Mouse (Mus musculus): ENCODE measurements around the gene Cdc34.
A peak's percentile ranks its signal among the peaks of the same experiment; 100 is the strongest.

Gene Cdc34

GRCm38 (mm10) chr10:79670071-79670888 lies 11.7 kb upstream of the Cdc34 start:
- DNase-seq (ENCODE audit: low spot score in 2 of 2), result no peak

- no peak for DNase-seq (ENCODE audit: low spot score in 2 of 2)
Measured at GRCm38 (mm10) chr10:79671396-79672087, 10.5 kb upstream of the Cdc34 start.

- DNase-seq (ENCODE audit: low spot score in 2 of 2), result no peak
Measured at GRCm38 (mm10) chr10:79672088-79672455, 9.9 kb upstream of the Cdc34 start.

- no peak for DNase-seq (ENCODE audit: low spot score in 2 of 2)
Measured at GRCm38 (mm10) chr10:79673054-79673453, 8.9 kb upstream of the Cdc34 start.

- DNase-seq (ENCODE audit: low spot score in 2 of 2), result no peak
Measured at GRCm38 (mm10) chr10:79675346-79676035, 6.5 kb upstream of the Cdc34 start.

- peak in 1 of 2 experiments; percentile 72 for DNase-seq (ENCODE audit: low spot score in 2 of 2)
Measured at GRCm38 (mm10) chr10:79680606-79681495, 1.1 kb upstream of the Cdc34 start.

- peak; percentile 49 to 75 for DNase-seq (ENCODE audit: low spot score in 2 of 2)
Measured at GRCm38 (mm10) chr10:79682551-79682915, 538 bp downstream of the Cdc34 start.

- DNase-seq (ENCODE audit: low spot score in 2 of 2), result peak; percentile 70 to 86
Measured at GRCm38 (mm10) chr10:79682916-79683582, 1.1 kb downstream of the Cdc34 start.

- no peak for DNase-seq (ENCODE audit: low spot score in 2 of 2)
Measured at GRCm38 (mm10) chr10:79683726-79684640, 2.0 kb downstream of the Cdc34 start.

- DNase-seq (ENCODE audit: low spot score in 2 of 2), result peak in 1 of 2 experiments; percentile 61
Measured at GRCm38 (mm10) chr10:79684770-79685600, 3.0 kb downstream of the Cdc34 start.

GRCm38 (mm10) chr10:79686219-79686618 lies 4.2 kb downstream of the Cdc34 start:
- DNase-seq (ENCODE audit: low spot score in 2 of 2), result no peak

- DNase-seq (ENCODE audit: low spot score in 2 of 2), result no peak
Measured at GRCm38 (mm10) chr10:79686691-79687090, 4.7 kb downstream of the Cdc34 start.

- DNase-seq (ENCODE audit: low spot score in 2 of 2), result no peak
Measured at GRCm38 (mm10) chr10:79687513-79687912, 5.5 kb downstream of the Cdc34 start.

GRCm38 (mm10) chr10:79688720-79689119 lies 6.7 kb downstream of the Cdc34 start, which contains the start of gene Gzmm:
Gene Gzmm, plus strand, starts transcription at chr10:79689020.
- DNase-seq (ENCODE audit: low spot score in 2 of 2), result no peak

GRCm38 (mm10) chr10:79689178-79689577 lies 7.2 kb downstream of the Cdc34 start:
- DNase-seq (ENCODE audit: low spot score in 2 of 2), result peak in 1 of 2 experiments; percentile 62

GRCm38 (mm10) chr10:79691986-79692548 lies 10.1 kb downstream of the Cdc34 start:
- DNase-seq (ENCODE audit: low spot score in 2 of 2), result peak in 1 of 2 experiments; percentile 64

- peak in 1 of 2 experiments; percentile 61 for DNase-seq (ENCODE audit: low spot score in 2 of 2)
Measured at GRCm38 (mm10) chr10:79693580-79694378, 11.8 kb downstream of the Cdc34 start.

- no peak for DNase-seq (ENCODE audit: low spot score in 2 of 2)
Measured at GRCm38 (mm10) chr10:79694379-79694655, 12.3 kb downstream of the Cdc34 start.

All from spleen, postnatal 4 days (tissue).